Mouse (Mus musculus): Measurements from ENCODE around the gene Bzw2.
"Not testable (repeated sequence)": the region's sequence is repeated elsewhere in the genome, so short reads cannot be mapped to it uniquely, and the experiment has no call there.

The Bzw2 gene

DNA sequence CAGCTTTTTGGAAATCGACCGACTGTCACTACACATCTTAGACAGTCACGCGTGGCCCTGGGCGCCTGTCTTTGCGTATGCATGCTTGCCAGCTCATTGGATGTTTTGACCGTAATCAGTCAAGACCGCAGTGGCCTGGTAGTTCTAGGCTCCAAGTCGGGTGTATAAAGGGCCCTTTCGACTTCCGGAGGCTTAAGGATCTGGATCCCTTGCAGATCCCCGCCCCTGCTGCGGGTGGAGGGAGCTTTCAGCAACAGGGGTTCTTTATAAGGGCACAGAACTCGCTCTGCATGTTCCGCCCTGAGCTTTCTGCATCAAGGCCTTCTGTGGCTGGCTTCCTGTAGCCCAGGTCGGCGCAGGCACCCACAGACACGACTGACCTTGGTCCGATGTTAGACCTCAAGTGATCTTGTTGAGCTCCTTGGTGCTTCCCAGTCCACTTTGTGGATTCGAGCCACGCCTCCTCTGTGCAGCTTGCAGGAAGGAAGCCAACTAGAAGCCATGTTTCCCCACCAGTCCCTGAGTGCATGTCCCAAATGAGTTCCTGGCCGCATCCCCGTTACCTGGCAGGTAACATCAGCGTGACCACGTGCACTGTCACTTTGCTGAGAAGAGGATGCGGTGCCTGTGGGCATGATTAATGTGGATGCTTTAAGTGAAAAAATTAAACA lies at the start of gene Bzw2:
Gene Bzw2, minus strand, starts transcription at position 443 of the 671 bp plus-strand sequence.
- in situ Hi-C loops (cut with MboI, MseI), result loop anchor here (5.0 kb wide), 1 partner anchor 120 kb away; no protein-coding TSS in a partner anchor

DNA sequence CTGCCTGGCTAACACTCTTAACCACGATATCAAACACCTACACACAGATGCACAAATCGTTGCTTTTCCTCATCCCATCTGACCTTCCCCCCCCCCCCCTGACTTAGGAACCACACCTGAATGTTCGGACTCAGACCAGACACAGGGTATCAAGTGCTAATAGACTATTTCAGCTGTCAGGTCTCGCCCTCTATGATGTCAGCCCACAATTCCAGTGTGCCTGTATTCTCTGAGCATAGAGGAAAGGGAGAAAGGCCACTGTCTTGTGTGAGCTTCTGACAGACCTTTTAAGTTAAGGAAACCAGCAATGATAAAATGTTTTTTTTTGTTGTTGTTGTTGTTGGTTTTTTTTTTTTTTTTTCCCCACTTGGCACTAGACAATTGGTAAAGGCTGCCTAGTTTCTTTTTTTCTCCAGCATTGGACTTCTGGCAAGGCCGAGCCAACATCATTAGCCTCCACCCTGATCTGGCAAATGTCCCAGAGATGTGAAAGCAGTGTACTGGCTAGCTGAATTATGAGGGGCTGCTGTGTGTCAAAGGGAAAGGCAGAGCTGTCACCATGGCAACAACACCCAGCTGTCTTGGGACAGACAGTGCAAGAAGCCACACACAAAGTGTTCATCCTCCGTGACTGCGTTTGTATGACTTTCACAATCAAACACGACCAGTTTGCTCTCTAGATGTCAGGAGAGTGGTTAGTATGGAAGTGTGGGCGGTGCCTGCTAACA lies 49.4 kb upstream of the Bzw2 start:
- in situ Hi-C loops (cut with MboI, MseI), result no loop called here

DNA sequence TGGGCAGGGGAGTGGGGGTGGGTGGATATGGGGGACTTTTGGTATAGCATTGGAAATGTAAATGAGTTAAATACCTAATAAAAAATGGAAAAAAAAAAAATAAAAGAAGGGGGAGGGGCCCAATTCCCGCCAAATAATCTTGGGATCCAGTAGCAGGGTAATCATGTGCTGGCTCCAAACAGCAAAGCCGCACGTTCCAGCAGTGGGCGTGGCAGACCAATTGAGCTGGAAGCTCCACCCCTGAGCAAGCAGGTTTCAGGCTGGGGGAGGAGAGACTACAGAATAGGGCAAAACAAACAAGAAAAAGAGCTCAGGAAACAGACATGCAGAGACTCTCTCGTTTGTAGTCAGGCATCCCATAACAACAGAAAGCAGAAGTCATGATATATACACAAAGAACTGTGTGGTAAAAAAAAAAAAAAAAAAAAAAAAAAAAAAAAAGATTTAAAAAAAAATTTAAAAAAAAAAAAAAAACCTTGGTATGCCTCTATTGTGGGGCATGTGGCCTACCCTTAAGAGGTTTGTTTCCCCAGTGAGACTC lies 47.8 kb upstream of the Bzw2 start:
- in situ Hi-C loops (cut with MboI, MseI), result not testable (repeated sequence)

DNA sequence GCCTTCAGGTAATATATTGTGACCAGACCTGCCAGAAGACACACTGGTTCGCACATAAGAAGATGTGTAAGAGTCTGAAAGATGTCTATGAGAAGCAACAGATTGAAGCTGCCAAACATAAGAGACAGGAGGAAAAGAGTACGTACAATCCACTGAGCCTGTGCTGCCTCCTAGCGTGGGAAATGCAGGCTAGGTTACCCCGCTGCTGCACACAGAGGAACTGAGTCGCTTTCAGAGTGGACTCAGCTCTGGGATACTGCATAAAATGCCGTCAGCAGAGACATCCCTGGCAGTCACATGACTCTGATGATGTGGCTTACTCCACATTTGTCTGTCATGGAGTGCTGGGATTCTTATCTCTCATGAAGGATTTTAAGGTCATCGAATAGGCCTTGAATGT lies 37.1 kb upstream of the Bzw2 start:
- in situ Hi-C loops (cut with MboI, MseI), result no loop called here

DNA sequence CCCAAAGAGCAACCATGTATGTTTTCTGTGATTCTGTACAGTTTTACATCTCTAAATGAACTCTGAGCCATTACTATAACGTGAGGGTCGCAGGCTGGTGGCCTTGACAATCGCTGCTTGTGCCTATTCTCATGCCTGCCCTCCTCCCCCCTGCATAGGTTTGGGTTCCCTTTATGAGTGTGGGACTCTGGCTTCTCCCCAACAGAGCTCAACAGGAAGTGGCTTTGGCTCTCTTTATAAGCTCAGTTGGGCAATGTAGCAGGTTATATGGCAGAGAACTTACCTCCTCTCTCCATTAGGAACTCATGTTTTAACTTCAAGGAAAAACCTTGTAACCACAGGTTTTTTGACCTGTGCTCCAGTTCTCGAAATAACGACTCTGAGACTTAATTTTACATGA lies 32.5 kb upstream of the Bzw2 start:
- in situ Hi-C loops (cut with MboI, MseI), result no loop called here

DNA sequence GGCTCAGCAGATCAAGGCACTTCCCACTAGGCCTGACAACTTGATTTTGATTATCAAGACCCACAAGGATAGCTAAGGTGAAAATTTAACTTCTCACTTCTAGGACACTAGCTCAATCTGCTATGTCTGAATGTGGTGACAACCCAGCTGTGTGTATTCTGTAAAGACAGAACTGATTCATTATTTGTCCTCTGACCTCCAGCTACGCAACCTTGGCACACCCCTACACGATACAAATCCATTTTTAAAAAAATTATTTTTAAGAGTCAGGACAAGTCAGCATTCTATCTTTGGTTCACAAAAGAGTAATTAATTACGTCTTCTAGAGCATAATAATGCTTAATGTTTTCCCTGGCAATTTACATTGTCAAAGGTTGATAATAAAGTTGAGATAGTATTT lies 31.7 kb upstream of the Bzw2 start:
- in situ Hi-C loops (cut with MboI, MseI), result no loop called here

DNA sequence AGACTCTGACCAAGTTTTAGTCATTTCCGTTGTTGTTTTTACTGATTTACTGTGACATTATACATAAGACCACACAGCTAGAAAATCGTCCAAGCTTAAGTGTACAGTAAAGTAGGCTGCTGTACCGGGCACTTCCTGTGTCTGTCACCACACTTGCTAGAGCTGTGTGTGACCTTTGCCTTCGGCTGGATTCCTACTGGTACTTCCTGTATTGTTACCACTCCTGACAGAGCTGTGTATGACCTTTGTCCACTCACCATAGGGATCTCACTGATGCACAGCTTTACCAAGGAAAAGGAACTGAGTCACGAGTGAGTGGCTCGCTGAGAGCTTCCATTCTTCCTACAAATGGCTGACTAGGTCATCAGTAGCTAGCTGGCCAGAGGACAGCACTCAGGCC lies 29.2 kb upstream of the Bzw2 start:
- in situ Hi-C loops (cut with MboI, MseI), result no loop called here

DNA sequence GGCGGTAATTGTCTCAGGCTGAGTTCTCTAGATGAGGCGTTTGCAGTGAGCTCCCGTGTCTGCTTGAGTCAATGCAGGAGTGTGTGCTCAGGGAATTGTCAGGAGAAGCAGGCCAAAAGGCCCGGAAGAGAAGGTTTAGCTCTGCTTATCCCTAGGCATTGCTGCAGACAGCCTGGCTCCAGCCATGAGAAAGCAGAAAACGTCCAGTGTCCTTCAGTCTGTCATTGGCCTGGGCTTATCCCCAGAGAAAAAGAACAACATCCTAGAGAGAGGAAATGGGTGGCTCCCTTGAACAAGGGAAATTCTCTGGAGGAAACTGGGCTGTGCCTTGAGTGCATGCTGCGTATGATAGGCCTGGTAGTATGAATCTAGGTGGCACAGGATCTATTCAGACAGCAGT lies 24.7 kb upstream of the Bzw2 start:
- in situ Hi-C loops (cut with MboI, MseI), result no loop called here

DNA sequence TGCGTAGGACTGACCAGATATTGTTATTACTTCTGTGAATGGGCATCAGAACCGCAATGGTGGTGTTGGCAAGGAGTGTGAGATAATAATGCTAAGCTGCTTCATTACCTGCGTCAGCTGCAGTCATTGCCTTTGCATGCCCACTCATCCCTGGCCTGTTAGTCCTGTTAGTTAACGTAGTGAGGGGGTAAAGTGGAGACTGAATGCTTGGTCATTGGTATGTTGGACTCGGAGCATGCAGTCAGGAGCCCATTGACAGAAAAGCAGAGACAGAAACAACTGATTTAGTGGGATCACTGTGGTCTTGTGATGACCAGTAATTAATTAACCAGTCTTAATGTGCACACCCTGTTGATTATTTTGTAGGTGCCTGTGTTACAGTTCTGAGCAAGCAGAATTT lies 19.3 kb upstream of the Bzw2 start:
- in situ Hi-C loops (cut with MboI, MseI), result no loop called here

DNA sequence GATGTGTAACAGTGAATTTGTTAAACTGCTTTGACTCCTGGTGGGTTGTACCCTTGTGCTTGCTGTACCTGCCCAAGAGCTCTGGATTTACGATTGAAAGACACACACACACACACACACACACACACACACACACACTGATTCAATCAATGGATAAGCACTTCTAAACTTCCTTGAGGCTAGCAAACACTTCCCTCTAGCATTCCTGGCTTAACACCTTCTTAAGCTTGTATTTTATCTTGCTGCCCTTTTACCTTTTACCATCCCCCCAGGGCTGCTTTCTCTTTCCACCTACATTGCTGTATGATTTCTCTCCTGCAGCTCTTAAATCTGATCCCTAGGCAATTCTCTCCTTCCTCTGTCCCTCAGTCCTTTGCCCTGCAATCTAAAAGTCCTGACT lies 7.4 kb upstream of the Bzw2 start:
- in situ Hi-C loops (cut with MboI, MseI), result no loop called here

DNA sequence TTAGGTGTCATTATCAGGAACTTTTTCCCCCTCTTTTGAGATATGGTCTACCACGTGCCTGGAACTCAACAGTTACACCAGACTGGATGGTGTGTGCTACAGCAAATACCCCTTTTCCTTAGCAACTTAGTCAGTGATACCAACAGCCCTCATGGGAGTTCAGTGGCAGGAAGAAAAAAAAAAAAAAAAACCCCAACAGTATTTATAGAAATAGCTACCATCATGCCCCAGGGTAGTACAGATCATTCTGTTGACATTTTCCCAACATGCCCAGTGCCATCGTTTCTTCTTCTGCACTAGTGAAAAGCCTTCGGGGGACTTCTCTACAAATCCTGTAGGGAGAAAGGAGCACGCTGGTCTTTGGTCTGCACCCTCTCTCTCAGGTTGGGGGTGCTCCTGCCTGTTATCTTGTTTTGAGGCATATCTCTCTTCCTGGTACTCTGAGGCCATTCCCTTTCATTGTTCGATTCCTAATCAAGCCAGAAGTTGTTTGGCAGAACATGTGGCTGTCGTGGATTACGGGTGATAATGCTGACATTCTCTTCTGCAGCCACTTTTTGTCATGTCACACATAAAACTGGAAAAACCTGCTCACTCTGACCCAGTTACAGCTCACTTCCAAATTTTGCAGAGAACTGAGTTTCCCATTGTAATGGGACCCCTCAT lies 6.4 kb upstream of the Bzw2 start:
- in situ Hi-C loops (cut with MboI, MseI), result loop anchor here (5.0 kb wide), 1 partner anchor 208 kb away; no protein-coding TSS in a partner anchor

DNA sequence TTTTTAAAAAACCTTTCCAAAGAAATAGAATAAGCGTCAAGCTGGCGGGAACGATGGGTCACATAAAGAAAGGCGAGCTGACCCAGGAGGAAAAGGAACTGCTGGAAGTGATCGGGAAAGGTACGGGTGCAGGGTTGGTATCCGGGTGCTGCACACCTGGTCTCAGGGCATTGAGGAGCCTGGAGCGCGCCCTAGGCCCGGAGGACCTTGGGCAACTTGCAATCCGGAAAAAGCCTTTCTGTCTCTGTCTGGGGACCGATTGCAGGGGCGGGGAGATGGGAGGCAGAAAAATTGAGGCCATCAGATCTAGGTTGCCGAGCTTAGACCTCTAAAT lies 609 bp downstream of the Bzw2 start:
- in situ Hi-C loops (cut with MboI, MseI), result loop anchor here (5.0 kb wide), 1 partner anchor 120 kb away; no protein-coding TSS in a partner anchor

DNA sequence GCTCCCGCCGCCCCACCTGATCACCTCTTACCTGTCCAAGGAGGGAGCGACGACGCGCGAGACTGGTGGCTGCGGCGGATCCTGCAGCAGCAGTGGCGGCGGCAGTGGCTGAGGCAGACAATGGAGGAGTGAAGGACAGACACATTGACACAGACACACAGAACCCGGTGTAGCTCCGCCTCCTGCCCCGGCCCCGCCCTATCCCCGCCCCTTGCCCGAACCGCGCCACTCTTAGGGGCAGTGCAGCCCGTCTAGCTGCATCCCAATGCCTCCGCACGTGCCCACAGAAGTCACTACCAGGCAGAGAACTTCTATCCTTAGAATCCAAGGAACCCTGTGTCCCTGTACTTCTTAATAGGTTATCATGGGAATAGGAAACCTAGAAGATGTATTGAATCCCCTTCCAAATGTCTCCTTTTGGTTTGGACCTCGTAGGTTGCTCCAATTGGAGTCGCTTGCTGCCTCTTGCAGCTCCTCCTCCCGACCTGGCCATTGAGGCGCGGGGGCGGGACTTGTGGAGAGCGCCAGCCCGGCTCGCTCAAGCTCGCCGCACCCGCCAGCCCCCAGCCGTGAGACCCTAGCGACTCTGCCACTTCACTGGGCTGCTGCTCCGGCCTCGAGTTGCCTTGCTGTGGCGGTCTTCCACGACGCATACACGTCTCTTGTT lies 1.1 kb downstream of the Bzw2 start, which contains the start of gene Ankmy2:
Gene Ankmy2, plus strand, starts transcription at position 478 of the 667 bp plus-strand sequence.
- in situ Hi-C loops (cut with MboI, MseI), result loop anchor here (5.0 kb wide), 1 partner anchor 119 kb away; no protein-coding TSS in a partner anchor

DNA sequence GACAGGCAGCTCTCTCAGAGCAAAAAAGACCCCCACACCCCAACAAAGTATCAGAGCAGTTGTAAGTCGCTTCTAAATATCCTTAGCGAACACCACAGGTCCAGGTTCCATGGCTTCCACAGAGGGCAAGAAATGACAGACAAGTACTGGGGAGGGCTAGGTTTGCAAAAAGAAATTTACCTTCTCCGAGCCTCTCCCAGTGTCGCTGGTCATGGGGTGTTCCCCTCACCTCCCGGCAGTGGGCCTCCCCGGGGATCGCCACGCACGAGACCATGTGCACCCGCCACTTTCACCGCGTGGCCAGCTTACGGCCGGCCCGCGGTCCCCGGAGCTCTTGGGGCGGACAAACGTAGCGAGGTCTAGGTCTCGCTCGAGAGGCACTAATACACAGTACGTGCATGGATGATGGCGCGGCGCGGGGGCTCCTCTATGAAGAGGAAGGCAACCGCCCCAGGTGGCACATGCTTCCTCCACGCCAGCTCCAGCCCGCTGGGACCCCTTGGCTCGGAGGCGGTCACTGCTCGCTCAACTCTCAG lies 1.7 kb downstream of the Bzw2 start:
- in situ Hi-C loops (cut with MboI, MseI), result loop anchor here (5.0 kb wide), 1 partner anchor 119 kb away; no protein-coding TSS in a partner anchor

DNA sequence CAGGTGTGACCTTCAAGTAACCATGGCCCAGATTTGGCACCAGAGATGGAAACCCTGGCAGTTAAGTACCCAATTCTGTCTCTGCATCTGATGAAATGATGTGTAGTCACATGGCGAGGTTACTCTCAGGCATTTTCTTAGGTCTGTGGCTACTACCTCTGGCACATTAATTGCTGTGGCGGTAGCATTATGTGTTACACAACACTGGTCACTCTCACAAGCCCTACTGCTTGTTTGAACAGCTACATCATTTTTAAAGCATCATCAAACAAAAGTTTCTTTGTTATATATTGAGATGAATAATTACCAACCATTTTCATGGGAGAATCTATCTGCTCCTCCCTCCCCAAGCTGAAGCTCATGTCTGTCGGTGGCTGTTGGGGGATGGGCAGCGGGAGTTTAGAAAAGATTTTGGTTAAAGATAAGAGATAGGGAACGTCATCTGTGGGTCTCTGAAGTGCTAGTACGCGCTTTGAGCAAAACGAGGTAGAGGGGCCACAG lies 2.7 kb downstream of the Bzw2 start:
- in situ Hi-C loops (cut with MboI, MseI), result loop anchor here (5.0 kb wide), 1 partner anchor 118 kb away; no protein-coding TSS in a partner anchor

DNA sequence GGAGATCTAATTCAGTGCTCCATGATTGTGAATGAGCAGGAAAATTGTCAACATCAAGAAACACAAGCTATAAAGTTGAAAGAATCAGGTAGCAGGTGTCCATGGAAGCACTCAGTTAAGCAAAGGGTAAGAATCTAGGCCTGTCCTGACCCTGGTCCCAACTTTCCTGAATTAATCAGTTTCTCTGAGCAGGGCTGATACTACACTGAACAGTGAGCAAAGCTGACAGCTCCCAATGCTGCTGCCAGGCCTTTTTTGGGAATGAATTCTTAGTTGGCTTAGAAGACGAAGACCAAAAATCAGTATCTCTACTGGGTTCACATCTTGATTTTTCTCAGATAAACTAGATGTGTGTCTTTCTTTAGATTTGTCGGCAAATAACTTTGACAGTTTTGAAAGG lies 7.1 kb downstream of the Bzw2 start:
- in situ Hi-C loops (cut with MboI, MseI), result no loop called here

DNA sequence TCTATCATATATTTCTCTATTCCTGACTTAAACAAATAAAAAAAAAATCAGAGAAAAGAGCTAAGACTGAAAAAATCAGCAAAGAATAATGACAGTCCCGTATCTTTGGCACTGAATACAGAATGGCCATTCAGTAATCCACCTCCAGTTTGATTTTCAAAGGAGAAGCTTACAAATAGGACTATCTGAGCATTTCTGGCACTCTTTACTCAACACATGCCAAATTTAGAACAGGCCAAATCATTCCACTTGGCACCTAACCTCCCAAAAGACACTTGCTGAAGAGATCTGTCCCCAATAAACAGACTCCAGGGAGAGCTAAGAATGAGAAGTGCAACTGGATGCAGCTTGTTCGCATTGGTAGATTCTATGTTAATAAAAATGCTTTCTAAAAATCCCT lies 7.6 kb downstream of the Bzw2 start:
- in situ Hi-C loops (cut with MboI, MseI), result no loop called here

DNA sequence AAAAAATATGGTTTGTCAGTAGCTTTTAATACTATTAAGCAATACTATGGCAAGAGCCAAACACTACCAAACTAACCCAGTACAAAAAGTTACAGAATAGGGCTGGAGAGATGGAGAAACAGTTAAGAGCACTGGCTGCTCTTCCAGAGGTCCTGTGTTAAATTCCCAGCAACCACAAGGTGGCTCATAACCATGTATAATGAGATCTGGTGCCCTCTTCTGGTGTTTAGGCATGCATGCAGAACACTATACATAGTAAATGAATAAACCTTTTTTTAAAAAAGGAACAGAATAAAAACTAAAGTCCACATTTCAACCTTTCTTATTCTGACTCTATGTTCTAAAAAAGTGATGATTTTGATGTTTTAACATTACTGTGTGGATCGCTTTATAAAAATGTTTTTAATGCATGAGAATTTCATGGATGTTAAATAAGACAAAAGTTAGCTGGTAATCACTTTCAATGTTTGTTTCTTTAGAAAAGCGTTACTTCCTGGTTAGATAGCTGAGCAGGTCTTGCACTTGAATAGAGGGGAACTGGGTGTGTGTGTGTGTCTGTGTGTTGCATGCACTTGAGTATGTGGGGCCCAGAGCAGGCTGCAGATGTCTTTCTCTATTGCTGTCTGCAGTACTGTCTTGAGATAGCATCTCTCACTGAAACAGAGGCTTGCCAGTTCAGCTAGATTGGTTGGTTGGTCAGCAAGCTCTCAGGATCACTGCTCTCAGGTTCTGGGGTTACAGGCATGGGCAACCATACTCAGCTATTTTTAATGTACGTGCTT lies 11.5 kb downstream of the Bzw2 start:
- in situ Hi-C loops (cut with MboI, MseI), result no loop called here

DNA sequence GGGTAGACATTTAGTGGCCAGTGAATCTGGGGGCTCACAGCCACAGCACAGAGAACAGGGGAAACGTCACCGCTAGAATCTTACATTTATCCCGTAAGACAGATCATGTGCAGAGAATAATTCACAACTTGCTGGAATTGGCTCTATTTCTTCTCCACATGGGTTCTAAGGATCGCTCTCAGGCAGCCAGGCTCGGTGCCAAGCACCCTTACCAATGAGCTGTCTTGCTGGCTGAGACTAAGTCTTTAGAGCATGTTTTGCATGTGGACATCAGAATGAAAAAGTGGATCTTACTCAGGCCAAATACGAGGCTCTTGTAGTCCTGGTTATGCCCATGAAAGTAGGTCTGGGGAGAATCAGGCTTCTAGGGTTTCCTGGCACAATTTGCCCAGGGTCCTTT lies 17.5 kb downstream of the Bzw2 start:
- in situ Hi-C loops (cut with MboI, MseI), result no loop called here

DNA sequence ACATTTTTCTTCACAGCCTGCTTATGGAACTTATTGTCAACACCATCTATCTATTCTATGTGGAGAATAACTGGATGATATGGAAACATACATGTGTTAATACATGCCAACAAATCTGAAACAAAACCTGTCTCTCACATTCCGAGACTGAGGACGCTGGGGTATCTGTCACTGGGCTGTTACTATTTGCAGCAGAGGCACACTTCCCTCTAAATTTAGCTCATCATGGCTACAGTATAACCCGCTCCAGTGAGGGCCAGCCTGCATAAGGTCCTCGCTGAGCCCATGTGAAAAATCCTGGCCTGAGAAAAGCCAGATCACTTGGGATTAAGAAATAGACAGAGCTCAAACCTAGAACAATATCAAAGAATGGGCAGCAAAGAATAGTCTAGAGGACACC lies 20.7 kb downstream of the Bzw2 start:
- in situ Hi-C loops (cut with MboI, MseI), result no loop called here

All from T-helper 2 cell (primary cell).